Mouse (Mus musculus) layer of hippocampus, adult 8-10 months (tissue): ENCODE measurements around the gene Zcchc24. TPM values are rescaled to one million over a fixed set of nuclear protein-coding genes. Genes with fewer than 3 reads are reported as not detected.
A peak's percentile ranks its signal among the peaks of the same experiment; 100 is the strongest.

Experiments
- DNase-seq, 2 experiments: peaks; one replicate each; pipeline ENCODE4 v3.0.0; 2022; ENCODE audit warnings: low spot score in 2 of 2
- total RNA-seq, 4 experiments: library from RNA; stranded (reverse); gene quantifications; 2 replicates each; pipeline ENCODE4 v1.2.4; 2022

Gene Zcchc24
- total RNA-seq, 4 experiments from 2014 or later, result 60.5 to 69.2 (median 63.8) TPM

DNA sequence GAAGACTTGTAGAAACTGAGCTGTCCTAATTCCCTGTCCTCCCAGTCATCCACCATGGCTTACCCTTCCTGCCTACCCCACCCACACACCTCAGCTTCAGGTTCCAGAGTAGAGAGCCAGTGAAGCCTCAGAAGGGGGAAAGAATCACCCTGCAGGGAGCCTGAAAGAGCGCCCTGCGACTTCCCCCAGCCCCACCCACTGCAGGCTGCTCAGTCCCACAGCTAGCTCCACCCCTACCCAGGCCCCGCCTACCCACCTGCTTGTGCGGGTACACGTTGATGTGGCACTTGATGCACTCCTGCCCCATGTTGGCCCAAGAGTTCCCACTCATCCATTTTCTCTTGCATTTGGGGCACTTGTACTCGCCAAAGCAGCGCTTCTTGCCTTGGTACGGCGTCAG is 49.5 kb downstream of the Zcchc24 start:
- no peak for DNase-seq

DNA sequence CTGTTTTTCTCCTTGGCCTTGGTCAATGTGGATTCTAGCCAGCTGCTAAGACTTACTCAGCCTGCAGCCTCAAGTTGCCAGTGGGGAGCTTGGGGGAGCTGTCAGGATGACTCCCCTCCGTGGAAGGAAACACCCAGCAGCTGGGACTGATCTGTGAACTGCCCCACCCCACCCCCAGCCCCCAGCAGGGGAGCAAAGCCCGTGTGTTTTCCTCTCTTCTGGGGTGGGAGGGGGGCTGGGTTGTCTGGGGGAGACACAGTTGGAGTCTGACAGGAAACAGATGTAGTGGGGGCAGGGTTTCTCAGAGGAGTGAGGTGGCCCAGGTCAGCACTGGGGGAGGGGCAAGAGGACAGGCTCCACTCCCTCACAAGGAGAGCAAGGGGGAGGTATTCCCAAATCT is 50.4 kb downstream of the Zcchc24 start:
- no peak for DNase-seq

DNA sequence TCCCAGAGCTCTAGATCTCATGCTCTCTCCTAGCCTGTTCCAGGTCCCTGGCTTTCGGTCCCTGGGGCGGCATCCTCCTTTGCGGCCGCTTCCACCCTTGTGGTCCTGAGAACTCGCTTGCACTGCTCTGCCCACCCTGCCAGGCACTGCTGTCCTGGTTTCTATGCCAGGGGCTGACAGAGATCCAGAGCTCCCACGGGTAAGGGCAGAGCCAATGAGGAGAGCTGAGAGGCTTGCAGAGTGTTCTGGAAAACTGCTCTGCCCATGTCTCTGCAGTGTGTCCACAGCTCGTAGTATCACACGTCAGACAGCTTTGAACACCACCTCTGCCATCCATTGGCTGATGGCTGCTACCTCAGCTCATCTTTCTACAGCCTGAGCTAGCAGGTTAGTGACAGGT is 51.1 kb downstream of the Zcchc24 start:
- no peak for DNase-seq

DNA sequence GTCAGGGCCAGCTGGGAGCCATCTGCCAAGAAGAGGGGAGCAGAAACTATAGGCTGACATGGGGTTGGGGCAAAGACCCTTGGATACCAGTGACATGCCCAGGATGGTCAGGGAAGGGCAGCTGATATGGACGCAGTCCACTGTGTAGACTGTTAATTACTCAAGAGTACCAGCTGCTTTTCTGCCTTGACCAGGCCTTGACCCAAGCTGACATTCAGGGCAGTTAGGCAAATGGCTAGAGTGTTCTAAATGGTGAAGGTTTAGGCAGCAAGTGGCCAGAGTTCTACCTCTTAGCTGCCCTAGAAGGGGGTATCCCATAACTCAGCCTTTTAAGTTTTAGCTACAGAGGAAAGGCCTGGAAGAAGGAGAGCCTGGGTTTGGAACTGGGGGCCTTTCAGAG is 52.3 kb downstream of the Zcchc24 start:
- no peak for DNase-seq

DNA sequence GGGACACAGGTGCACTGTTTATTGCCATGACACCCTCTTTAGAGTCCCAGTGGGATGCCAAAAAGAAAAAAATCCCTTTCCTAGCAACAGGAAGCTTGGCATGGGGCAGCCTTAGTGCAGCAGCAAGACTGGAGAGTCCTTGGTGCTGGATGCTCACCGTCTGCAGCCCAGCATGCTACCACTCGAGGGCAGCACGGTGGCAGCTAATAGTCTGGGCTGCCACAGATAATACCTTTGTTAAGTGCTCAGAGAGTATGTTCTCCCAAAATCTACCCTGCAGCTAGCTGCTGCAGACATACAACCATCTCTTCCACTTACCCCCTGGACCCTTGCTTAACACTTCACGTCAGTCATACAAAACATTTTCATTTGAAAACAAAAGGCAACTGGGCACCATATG is 55.4 kb downstream of the Zcchc24 start:
- DNase-seq, result no peak

GRCm38 (mm10) chr14:25711602-25712001 is 57.2 kb downstream of the Zcchc24 start:
- DNase-seq, result no peak

DNA sequence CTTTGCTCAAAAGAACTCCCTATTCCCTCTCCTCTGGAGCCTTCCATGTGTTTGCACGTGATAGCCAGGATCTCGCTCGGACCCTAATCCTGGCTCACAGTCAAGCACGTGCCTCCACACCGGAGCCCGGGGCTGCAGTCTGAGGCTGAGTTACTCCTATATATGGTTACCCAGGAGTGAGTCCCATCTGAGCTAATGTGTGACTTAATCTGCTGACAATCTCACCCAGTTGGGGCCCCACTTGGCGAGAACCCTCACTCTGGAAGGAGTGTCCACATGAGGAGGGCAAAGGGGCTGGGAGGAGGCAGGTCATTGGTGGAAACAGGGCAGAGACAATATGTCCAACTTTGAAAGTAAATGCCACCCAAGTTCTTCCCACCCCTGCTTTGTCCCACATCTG is 57.7 kb downstream of the Zcchc24 start:
- no peak for DNase-seq

DNA sequence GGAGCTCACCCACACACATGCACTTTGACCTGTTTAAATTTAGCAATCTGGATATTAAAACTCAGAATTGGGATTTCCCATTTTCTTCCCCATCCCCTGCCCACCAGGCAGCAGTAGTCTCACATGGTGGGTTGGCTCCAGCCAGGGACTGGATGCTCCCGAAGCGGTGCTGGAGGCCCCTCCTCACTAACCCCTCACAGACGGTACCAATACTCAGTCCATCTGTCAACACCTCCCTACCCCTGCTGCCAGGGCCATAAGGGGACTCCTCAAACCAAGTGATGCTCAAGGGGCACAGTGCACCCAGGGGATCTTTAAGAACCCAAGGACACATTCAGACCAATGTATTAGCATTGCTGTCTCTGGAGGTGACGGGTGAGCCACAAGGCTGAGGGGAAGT is 58.2 kb downstream of the Zcchc24 start:
- no peak for DNase-seq

- no peak for DNase-seq
Measured at GRCm38 (mm10) chr14:25710073-25710472, 58.8 kb downstream of the Zcchc24 start.

DNA sequence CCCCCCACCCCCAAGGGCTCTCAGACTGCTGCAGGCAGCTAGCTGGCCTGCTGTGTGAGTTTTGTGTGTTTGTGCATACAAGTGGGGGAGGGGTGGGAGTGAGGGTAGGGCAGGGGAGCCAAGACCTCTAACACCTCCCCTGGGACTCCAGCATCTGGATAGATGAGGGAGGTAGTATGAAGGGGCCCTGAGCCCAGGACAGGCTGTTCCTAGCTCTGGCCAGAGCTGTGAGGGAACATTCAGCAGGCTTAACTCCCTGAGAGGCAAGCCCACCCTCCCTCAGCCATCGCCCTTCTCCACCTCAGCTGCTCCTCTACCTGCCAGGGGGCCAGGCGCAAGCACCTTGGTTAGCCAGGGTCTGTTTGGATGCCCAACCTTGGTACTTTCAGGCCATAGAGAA is 59.9 kb downstream of the Zcchc24 start:
- DNase-seq, result no peak

DNA sequence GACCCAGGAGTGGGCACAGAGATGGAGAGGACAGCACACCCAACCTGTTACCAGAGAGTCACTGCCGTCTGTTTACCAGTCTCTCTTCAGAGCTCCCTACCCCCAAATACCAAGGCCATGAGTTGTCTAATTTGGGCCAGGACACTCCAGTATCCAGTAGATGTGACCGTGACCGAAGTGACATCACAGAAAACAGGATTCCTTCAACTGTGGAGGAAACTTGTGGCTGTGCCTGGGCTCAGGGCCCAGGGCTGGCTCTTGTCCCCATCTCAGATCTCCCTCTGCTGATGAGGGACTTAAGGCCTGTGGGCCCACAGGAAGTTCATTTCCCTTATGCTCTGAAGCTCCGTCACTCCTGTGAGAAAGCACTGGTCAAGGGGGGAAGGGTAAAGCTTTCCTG is 60.4 kb downstream of the Zcchc24 start:
- no peak for DNase-seq

DNA sequence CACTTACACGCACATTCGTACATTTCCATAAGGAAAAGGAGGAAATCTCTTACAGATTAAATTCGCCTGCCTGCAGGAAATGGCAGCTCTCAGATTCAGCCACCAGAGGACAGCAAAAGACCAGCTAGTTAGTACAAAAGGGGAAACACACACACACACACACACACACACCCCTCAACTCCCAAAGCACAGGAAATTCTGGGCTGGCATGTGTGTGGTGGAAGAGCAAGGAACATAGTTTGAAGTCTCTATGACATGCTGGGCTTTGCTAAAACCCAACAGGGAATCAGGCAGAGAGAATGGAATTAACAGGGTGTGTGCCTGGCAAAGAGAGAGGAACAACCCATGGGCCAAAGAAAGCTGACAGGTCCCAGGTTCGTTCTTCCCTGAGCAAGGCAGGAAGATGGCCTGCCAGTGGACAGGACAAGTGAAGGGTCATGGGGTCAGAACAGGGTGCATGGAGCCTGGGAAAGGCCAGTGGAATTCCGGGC is 61.1 kb downstream of the Zcchc24 start:
- DNase-seq, result peak; percentile 43 to 53

DNA sequence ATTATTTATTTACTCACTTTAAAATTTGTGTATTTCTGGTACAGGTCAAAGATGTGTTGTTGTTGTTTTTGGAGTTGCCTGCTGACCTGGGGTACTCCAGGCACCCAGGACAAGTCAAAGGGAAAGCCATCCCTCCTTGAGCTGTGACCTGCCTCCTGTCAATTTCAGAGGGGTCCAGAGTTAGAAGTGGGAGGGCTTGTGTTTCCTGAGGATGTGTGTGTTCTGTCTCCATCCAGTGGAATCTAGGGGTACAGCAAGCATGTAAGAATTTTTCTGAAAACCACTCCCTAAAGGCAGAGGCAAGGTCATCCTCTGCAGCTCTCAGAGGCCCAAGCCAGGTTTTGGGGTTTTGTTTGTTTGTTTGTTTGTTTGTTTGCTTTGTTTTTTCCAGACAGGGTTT is 66.9 kb downstream of the Zcchc24 start:
- no peak for DNase-seq

- DNase-seq, result no peak
Measured at GRCm38 (mm10) chr14:25696356-25696755, 72.5 kb downstream of the Zcchc24 start.

- DNase-seq, result no peak
Measured at GRCm38 (mm10) chr14:25695059-25695458, 73.8 kb downstream of the Zcchc24 start.

DNA sequence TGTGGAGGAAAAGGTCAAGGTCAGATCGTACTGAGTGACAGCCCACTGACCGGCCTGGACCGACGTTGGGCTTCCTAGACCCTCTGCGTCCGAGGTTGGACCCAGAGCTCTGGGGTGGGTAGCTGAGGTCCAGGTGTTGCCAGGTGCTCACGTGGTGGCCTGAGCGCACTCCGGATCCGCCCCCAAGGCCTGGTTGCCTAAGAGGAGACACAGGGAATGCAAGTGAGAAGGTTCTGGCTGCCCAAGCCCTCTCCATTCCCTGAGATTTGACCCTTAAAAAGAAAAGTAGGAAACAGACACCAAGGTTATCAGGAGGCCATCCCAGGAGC is 74.3 kb downstream of the Zcchc24 start:
- DNase-seq, result no peak

DNA sequence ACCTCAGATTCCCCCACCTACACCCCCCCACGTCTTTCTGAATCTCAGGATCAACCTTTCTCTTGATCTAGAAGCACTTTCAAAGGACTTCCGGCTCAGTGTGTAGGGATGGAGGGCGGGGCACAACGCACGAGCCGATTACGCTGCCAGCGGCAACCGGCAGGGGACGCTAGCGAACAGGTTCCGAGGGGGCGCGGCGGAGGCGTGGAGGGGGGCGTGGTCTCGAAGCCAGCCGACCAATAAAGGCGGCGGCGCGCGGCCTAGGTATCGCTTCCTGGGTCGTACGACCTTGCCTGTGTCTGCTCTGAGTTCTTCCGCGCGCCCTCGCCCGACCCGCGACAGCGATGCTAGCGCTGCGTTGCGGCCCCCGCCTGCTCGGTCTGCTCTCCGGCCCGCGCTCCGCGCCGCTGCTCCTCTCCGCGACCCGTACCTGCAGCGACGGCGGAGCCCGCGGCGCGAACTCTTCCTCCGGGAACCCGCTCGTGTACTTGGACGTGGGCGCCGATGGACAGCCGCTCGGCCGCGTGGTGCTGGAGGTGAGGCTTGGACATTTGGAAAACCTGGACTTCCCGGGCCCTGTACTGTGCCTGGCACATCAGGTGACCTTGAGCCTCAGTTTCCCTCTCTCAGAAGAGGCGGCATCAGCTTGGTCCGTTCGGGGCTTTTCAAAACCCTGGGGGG is 74.8 kb downstream of the Zcchc24 start, which contains the start of gene Ppif:
Ppif (plus strand) TSS at position 267 of the 681 bp plus-strand sequence.
- DNase-seq, result peak; percentile 90 to 95

DNA sequence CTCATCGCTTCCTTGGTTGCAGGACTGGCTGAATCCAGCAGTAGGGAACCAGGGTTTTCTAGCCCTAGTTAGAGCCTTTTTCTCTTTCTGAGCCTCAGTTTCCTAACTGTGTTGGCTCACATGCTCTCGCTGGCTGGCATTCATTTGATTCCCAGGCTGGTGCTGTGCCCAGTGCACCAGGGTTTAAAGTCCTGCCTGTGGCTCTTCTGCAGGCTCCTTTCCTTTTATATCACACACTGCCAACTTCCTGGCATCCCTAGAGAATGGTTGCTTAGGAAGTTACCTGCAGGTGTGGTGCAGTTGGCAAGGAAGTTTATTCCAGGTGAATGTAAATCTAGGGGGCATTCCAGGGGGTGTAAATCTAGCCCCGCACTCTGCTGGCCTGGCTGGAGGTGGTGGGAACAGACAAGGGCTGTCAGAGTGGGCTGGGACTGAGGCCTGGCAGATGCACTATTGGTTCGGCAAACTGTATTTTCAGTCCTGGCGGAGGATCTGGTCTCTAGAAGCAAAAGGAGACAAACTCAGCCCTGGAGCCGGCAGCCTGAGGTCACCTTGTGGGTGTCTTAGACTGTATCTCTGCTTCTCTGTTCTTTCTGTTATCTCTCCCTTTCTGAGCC is 75.5 kb downstream of the Zcchc24 start:
- DNase-seq, result no peak

DNA sequence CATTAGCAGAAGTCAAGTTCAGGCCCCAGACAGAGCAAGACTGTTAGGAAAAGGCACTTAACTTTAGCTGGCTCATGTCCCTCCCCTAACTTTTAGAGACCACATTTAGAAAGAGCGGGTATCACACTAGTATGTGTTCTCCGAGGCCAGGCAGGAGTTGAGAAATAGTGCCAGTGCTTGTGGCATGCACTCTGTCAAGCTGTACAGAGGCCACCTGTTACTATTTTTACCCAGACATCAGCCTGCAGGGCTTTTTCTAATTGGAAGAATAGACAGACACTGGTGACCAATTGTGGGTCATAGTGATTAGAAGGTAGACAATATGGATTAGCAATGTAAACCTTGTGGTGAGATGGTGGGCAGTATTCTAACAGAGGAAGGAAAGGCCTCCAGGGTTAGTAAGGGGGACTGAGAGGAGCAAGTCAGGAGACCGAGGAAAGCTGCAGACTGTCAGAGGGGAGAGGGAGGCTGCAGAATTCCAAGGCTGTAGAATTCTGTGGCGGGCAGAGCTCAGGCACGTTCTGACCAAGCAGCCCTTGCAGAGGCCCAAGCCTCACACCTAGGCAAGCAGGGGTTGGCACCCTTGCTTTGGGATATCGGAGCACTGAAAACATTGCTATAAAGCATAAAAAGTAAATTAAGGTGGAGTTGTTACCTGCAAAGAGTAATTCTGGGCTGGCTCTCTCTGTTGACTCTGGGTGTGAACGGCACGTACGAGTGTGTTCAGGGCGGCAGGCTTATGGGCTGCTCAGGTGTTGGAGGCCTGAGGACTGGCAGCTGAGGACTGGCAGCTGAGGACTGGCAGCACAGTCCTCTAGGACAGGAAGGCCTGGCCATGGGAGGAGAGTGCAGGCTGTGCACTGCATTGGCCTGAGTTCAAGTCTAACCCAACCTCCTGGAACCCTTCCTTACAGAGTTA is 81.6 kb downstream of the Zcchc24 start:
- DNase-seq, result no peak

- no peak for DNase-seq
Measured at GRCm38 (mm10) chr14:25686216-25686945, 82.5 kb downstream of the Zcchc24 start.

GRCm38 (mm10) chr14:25682020-25682419 is 86.8 kb downstream of the Zcchc24 start:
- DNase-seq, result no peak

DNA sequence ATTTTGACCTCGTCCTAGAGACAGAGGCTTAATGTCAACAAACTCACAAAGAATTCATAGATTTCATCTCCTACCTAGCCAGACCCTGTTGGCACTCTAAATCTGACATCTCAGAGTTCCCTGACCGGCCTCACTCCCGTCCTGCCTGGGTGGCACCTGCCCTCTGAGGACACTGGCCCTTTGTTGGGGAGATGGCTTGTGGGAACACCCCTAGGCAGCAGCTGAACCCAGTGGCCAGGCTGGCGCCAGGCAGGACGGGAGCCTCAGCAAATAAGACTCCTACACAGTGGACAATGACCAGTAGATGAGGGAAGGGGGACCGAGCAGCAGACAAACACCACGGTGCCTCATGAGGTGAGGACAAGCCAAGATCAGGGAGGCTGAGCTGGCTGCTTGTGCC is 89.2 kb downstream of the Zcchc24 start:
- DNase-seq, result no peak
